Mouse (Mus musculus): ENCODE results near the gene Vcan. TPM values are rescaled to one million over a fixed set of nuclear protein-coding genes. Genes with fewer than 3 reads are reported as not detected.

Vcan gene
- polyA plus RNA-seq, 1 experiment from 2014 or later, result 19.1 TPM

DNA sequence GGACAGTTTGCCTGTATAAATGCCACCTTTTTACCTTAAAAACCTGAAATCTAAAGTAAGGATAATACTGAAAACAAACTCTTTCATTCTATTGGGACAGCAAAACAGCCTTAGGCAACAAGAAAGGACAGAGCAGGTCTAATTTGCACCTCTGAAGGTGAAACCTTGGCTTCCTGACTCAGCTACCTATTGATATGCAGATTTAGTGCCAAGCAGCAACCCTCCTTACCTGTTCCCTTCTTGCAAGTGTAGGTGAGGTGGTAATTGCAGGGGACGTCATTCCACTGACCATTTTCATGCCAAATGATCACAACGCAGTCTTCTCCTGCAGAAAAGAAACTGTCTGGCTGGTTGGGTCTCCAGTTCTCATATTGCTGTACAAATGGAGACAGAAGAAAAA lies 80.6 kb downstream of the Vcan start:
- Histone ChIP-seq H3K4me3 (replicated peaks) (no peak overlapping the region), H3K9me3 (replicated peaks) (no peaks in the 10 kb centered on the region), H3K4me2 (no peak overlapping the region), H3K4me1 (no peaks in the 10 kb centered on the region), H3K27me3 (replicated peaks) (no peaks in the 10 kb centered on the region), H3K27ac (replicated peaks) (no peak overlapping the region), H3K36me3 (0 out of 2 replicates have a peak, but pooled peaks cover 2% of the 10 kb centered on the region), H3K9ac (replicated peaks) (no peak overlapping the region)
- ATAC-seq (ENCODE audit: low FRiP score), result no peak
- WGBS, result 87% methylated on average over 2 of the region's 2 CpGs

DNA sequence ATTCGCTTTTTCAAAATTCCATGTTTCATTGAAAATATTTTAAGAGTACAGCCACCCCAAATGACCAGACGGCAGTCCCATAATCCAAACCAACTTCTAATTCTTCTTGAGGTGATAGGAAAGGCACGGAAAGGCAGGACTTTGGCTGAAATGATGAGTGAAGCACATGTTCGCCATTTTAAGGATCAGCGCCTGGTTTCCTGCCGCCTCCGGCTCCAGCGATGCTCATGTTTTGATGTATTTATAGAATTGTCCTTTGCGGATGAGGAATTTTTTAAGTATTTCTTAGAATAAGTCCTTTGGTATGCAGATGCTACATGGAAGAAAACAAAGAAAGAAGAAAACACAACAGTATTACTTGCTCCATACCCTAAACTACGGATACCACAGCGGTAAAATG lies 85.3 kb downstream of the Vcan start:
- 96% methylated on average over 11 of the region's 11 CpGs for WGBS
- no peaks in the 10 kb centered on the region for H3K9me3 ChIP-seq (replicated peaks)
- no peaks in the 10 kb centered on the region for H3K27me3 ChIP-seq (replicated peaks)
- no peak overlapping the region for H3K27ac ChIP-seq (replicated peaks)
- no peak overlapping the region for H3K4me2 ChIP-seq
- ATAC-seq (ENCODE audit: low FRiP score), result no peak
- H3K36me3 ChIP-seq, result 0 out of 2 replicates have a peak, but pooled peaks cover 2% of the 10 kb centered on the region
- H3K9ac ChIP-seq (replicated peaks), result no peak overlapping the region
- H3K4me3 ChIP-seq (replicated peaks), result no peak overlapping the region
- no peaks in the 10 kb centered on the region for H3K4me1 ChIP-seq

DNA sequence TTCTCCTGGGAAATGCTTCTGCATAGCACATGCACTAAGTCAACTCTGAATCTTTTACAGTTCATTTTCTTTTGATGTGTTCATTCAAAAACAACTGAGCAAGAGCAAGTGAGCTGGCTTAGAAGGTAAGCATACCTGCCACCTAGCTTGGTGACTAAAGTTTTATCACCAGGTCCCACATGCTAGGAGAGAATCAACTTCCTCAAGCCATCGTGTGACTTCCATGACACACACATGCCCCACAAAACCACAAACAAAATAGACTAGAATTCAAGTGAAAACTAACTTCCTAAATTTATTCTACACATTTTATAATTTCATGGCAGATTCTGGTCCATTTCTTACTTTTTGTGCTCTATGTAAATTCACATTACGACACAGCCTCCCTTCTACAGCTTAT lies 89.0 kb downstream of the Vcan start:
- 91% methylated on average over 2 of the region's 2 CpGs for WGBS
- no peaks in the 10 kb centered on the region for H3K4me1 ChIP-seq
- no peaks in the 10 kb centered on the region for H3K27me3 ChIP-seq (replicated peaks)

DNA sequence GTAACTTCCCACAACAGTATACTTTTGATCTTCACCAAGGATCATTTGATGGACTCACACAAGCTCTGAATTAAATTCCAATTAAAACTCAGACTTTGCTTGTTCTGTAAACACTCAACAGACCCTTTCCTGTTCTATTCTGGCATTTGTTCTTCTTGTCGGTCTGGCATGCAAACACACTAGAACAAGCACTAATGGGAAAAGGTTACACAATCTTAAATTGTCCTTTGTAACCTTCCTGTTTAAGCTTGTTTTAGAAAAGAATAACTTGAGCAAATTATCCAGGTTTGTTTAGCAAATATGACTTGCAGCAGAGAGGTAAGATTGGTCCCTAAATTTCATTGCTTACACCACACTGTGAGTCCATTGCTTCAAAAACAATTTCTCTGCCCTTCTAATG lies 89.5 kb downstream of the Vcan start:
- Histone ChIP-seq H3K4me1 (no peaks in the 10 kb centered on the region), H3K27me3 (replicated peaks) (no peaks in the 10 kb centered on the region), H3K36me3 (0 out of 2 replicates have a peak, but pooled peaks cover 2% of the 10 kb centered on the region), H3K4me3 (replicated peaks) (no peak overlapping the region), H3K9ac (replicated peaks) (no peak overlapping the region), H3K27ac (replicated peaks) (no peak overlapping the region), H3K4me2 (no peak overlapping the region), H3K9me3 (replicated peaks) (no peaks in the 10 kb centered on the region)
- no peak for ATAC-seq (ENCODE audit: low FRiP score)
- WGBS, result 88% methylated on average over 1 of the region's 1 CpGs

More for the DNA sequence above, 89.0 kb downstream of the Vcan start:
- no peak for ATAC-seq (ENCODE audit: low FRiP score)
- Histone ChIP-seq H3K27ac (replicated peaks) (no peak overlapping the region), H3K4me2 (no peak overlapping the region), H3K4me3 (replicated peaks) (no peak overlapping the region), H3K9ac (replicated peaks) (no peak overlapping the region), H3K9me3 (replicated peaks) (no peaks in the 10 kb centered on the region), H3K36me3 (0 out of 2 replicates have a peak, but pooled peaks cover 2% of the 10 kb centered on the region)

DNA sequence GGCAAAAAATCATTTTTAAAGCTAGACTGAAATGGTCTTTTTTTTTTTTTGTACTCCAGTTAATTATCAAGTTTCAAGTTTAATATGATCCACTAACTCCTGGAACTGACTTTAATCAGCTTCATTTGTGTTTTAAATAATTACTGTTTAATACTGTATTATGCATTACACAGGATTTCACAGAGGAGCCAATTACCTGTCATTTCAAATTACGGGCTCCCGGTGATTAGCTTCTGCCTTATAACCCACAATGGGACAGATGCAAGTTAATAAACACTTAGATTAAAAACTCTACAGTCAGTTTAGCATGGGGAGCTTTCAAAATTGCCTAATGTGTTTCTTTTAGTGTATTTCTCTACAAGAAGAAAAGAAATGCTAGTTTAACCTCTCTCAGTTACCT lies 96.7 kb downstream of the Vcan start:
- no peak overlapping the region for H3K4me2 ChIP-seq
- H3K27ac ChIP-seq (replicated peaks), result no peak overlapping the region
- no peaks in the 10 kb centered on the region for H3K9me3 ChIP-seq (replicated peaks)
- H3K27me3 ChIP-seq (replicated peaks), result no peaks in the 10 kb centered on the region
- H3K9ac ChIP-seq (replicated peaks), result no peak overlapping the region
- H3K4me3 ChIP-seq (replicated peaks), result no peak overlapping the region
- 62% methylated on average over 2 of the region's 2 CpGs for WGBS
- H3K36me3 ChIP-seq, result no peaks in the 10 kb centered on the region
- no peak for ATAC-seq (ENCODE audit: low FRiP score)
- no peaks in the 10 kb centered on the region for H3K4me1 ChIP-seq

DNA sequence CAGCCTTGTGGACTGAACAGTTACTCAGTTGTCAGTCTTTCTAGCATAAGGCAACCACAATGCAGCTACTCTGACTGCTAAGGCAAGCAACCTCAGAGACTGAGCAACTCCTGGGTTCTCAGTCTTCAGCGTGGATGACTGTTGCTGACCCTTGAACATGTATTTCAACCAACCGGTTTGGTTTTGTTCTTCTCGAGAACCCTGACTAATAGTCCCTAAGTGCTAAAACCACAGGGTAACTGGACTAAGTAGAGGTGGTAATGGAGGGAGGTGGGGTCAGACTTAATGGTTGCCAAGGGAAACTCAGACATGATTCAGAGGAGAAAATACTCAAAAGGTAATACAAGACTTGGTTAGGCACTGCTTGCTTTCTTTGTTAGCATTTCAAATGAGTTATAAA lies 105.3 kb downstream of the Vcan start:
- WGBS, result 65% methylated on average over 3 of the region's 3 CpGs
- Histone ChIP-seq H3K9ac (replicated peaks) (no peak overlapping the region), H3K36me3 (no peaks in the 10 kb centered on the region), H3K4me3 (replicated peaks) (no peak overlapping the region), H3K27ac (replicated peaks) (no peak overlapping the region), H3K27me3 (replicated peaks) (no peaks in the 10 kb centered on the region), H3K4me1 (no peaks in the 10 kb centered on the region), H3K4me2 (no peak overlapping the region), H3K9me3 (replicated peaks) (no peaks in the 10 kb centered on the region)
- ATAC-seq (ENCODE audit: low FRiP score), result no peak

DNA sequence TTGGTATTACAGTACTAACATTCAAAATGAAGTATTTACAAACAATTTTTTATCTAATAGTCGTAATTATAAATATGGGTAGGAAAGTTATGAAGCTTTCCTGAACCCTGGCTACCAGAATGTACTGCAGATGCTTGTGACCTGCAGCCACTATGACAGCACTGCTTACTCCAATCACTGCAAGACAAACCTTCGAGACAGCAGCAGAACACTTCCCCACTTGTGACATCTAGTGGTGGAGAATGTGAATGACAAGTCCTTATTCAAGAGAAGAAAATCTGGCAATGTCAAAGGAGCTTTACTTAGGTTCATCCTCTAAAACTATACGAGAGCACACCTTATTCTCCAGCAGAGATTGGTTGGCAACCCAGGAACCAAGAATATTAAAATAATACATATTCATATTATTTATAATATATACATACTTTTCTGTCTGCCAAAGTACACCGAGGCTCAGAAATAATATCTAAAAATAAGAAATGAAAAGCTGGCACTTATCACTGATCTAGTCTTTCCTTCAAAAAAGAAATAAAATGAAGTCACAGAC lies 108.1 kb downstream of the Vcan start:
- Histone ChIP-seq H3K27ac (replicated peaks) (no peak overlapping the region), H3K4me3 (replicated peaks) (no peak overlapping the region), H3K9ac (replicated peaks) (no peak overlapping the region), H3K4me1 (no peaks in the 10 kb centered on the region), H3K27me3 (replicated peaks) (no peaks in the 10 kb centered on the region), H3K9me3 (replicated peaks) (no peaks in the 10 kb centered on the region), H3K36me3 (no peaks in the 10 kb centered on the region), H3K4me2 (no peak overlapping the region)
- 30% methylated on average over 4 of the region's 4 CpGs for WGBS
- peak; percentile 65; the same call in 1 of the 2 replicates for ATAC-seq (ENCODE audit: low FRiP score)

DNA sequence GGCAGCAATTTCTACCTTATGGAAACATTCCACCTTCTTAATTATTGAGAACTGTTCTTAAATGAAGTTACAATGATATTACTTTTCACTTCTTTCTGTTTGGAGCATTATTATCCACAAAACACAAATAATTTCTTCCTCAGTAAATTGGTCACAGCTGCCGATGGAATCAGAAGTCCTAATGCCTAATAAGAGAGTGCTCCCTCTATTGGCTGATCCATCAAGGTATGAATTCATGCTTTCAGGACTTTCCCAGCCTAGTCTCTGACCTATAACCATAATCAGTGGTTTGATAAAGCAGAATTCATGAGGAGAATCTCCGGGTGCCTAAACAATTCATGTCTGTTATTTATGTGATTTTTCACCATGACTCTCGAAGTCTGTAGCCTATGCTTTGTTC lies 123.2 kb downstream of the Vcan start:
- no peak for ATAC-seq (ENCODE audit: low FRiP score)

DNA sequence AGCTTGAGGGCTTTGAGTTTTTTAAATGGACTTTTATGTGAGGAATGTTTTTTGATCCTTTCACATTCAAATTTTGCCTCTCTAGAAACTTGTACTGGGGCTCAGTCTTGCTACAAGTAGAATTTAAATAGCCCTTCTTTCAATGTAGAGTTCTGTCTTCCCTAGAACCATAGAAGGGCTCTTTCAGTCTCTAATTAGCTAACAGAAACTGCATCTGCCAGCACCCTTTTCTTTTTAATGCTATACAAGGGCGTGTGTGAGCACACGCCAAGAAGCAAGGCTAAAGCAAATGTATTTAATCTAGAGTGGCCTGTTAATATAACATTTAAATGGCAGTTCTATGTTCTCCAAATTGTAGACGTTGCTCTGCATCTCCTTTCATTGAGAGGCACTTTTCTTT lies 134.9 kb downstream of the Vcan start:
- Histone ChIP-seq H3K4me3 (replicated peaks) (no peak overlapping the region), H3K27ac (replicated peaks) (no peak overlapping the region), H3K9ac (replicated peaks) (no peak overlapping the region), H3K4me2 (no peak overlapping the region), H3K4me1 (no peaks in the 10 kb centered on the region), H3K27me3 (replicated peaks) (no peaks in the 10 kb centered on the region), H3K9me3 (replicated peaks) (no peaks in the 10 kb centered on the region), H3K36me3 (no peaks in the 10 kb centered on the region)
- WGBS, result 51% methylated on average over 3 of the region's 3 CpGs
- ATAC-seq (ENCODE audit: low FRiP score), result no peak

More for the DNA sequence above, 123.2 kb downstream of the Vcan start:
- Histone ChIP-seq H3K9ac (replicated peaks) (no peak overlapping the region), H3K9me3 (replicated peaks) (no peaks in the 10 kb centered on the region), H3K4me1 (no peaks in the 10 kb centered on the region), H3K4me2 (no peak overlapping the region), H3K36me3 (no peaks in the 10 kb centered on the region), H3K27me3 (replicated peaks) (no peaks in the 10 kb centered on the region), H3K4me3 (replicated peaks) (no peak overlapping the region), H3K27ac (replicated peaks) (no peak overlapping the region)
- 87% methylated on average over 3 of the region's 3 CpGs for WGBS

Other genes with a start within 250 kb of the Vcan start
- 2.1 and 3.3 TPM in 2 replicates for gene Hapln1, start 202.7 kb downstream of the Vcan start, polyA plus RNA-seq (2015; fragmentation: Nextera tagmentation; extraction: Ambion mirVana)